Mouse (Mus musculus) testis, postnatal 10 days (tissue): Measurements from ENCODE around the gene Tcl1.
"Not testable (repeated sequence)": the region's sequence is repeated elsewhere in the genome, so short reads cannot be mapped to it uniquely, and the experiment has no call there.

ENCODE experiments used
- DNase-seq: peaks from one replicate; pipeline ENCODE4 v3.0.0; 2021; ENCODE audit warnings: low spot score

Gene Tcl1

DNA sequence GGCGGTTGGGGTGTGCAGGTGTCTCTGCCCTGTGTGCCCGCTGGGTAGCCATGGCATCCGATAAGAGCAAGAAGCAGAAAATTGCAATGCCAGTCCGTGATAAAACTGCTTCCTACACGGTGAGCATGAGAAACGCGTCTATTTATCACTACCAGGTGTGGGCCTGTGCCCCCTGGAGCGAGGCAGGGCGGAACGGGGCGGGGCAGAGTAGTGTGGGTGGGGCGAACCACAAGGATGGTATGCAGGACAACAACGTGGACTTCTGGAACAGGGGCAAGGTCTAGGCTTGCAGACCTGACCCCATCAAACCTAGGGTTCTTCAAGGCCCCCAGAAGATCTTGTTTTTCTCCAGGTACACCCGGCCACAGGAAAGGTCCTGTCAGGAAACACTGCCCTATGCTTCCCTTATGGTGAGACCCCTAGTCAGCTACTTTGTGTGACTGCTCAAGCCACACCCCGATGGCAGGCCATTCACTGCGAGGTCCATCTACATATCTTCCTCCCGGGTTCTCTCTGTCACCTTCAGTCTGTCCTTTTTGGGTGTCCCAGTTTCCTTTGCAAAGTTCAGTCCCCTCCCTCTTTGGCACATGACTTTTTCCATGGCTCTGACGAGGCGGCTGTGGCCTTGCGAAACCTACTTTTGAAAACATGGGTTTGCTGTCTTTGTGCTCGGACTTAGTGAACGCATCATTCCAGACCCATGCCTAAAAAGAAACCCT is at the start of gene Tcl1:
Gene Tcl1 (minus strand): TSS at position 193 of the 719 bp plus-strand sequence.
- no peak for DNase-seq

GRCm38 (mm10) chr12:105271016-105271965 is 48.7 kb upstream of the Tcl1 start:
- no peak for DNase-seq

DNA sequence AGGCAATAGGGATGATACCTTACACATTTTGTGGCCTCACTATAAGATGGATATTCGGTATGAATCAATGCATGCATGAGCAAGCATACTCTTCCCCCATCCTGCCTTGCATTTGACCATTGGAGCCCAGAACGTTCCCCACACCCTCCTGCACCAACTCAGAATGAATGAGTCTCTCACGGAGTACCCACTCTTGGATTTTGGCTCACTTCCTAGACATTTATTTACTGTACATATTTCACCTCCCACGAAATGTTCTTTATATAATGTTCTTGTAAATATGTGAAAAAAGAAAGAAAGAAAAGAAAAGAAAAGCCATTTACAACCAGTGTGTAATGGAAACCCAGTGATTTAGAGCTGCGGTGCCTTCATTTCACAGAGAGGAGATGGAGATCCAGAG is 44.5 kb upstream of the Tcl1 start:
- no peak for DNase-seq

DNA sequence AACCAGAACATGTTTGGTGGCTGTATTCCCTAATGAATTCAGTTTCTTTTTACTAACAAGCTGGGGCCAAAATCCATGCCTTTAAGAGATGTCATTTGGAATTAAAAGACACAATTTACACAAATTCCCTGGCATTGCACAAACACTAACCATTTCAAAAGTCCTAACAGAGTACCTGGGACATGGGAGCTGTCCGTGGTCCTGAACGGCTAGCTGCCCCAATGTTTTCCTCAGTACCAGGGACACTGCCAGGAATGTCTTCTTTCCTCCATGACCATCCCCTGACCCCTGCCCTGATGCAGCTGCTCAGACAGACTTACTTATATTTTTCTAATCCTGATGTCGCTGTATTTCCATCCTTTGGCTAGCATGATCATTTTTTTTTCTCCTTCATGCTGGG is 43.5 kb upstream of the Tcl1 start:
- peak; percentile 76 for DNase-seq

DNA sequence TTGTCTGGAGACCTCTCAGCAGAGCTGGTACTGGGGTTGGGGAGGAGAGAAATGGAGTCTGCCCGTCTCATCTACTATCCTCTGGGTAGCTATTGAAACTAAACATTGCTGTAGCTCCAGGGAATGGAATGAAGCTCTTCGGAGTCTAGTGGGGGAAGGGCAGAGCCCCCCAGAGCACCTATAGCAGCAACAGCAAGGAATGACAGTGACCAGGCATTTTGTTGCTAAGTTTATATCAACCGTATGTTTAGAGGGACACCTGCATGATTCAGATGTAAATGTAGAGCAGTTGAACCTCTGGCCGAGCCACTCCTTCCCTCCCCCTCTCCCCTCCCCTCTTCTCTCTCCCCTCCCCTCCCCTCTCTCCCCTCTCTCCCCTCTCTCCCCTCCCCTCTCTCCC is 36.6 kb upstream of the Tcl1 start:
- DNase-seq = no peak

GRCm38 (mm10) chr12:105258787-105259186 is 36.2 kb upstream of the Tcl1 start:
- DNase-seq = no peak

DNA sequence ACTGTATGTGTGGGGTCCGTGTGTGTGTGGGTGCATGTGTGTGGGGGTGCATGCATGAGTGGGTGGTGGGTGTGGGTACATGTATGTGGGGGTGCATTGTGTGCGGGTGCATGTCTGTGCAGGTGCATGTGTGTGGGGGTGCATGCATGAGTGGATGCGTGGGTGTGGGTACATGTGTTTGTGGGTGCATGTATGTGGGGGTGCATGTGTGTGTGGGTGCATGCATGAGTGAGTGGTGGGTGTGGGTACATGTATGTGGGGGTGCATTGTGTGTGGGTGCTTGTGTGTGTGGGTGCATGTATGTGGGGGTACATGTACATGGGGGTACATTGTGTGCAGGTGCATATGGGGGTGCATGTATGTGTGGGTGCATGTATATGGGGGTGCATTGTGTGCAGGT is 31.2 kb upstream of the Tcl1 start:
- no peak for DNase-seq

GRCm38 (mm10) chr12:105248763-105249233 is 26.2 kb upstream of the Tcl1 start:
- peak; percentile 45 for DNase-seq

DNA sequence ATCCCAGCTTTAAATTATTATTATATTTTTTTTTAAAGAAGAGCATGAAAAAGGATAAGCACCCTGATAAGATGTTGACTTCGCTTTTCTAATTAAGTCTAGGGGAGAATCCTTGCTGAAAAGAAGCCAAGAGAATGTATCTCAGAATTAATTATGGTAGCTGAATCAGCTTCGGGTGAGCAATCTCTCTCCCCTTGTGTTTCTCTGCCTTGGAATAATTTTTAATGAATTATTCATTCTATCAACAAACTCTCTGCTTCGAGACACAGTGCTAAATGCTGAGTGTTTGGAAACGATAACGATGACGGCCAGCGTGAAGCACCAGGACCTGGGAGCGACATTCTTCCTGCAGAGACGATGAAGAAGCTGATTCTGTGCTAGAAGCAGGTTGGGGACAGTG is 16.5 kb upstream of the Tcl1 start:
- DNase-seq = no peak

DNA sequence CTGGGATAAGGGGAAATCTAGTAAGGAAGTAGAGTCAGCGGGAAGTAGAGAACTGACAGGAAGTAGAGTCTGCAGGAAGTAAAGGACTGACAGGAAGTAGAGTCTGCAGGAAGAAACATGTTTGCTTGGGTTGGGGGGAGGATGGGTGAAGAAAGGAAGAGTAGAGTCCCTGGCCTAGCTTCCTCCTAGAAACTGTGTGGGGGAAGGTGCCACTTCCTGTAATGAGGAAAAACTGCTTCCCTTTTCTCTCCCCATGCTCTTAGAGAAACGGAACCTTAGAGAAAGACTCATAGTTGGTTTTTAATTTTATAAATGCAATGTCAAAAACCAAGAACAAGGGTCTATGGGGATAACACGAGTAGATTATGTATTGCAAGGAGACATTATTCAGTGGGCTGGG is 12.5 kb upstream of the Tcl1 start:
- DNase-seq = no peak

- DNase-seq = no peak
Observed at GRCm38 (mm10) chr12:105234362-105234761, 11.8 kb upstream of the Tcl1 start.

- no peak for DNase-seq
Observed at GRCm38 (mm10) chr12:105224621-105225320, 2.2 kb upstream of the Tcl1 start.

- no peak for DNase-seq
Observed at GRCm38 (mm10) chr12:105217101-105217760, 5.4 kb downstream of the Tcl1 start.

GRCm38 (mm10) chr12:105209231-105209630 is 13.4 kb downstream of the Tcl1 start:
- DNase-seq = no peak

DNA sequence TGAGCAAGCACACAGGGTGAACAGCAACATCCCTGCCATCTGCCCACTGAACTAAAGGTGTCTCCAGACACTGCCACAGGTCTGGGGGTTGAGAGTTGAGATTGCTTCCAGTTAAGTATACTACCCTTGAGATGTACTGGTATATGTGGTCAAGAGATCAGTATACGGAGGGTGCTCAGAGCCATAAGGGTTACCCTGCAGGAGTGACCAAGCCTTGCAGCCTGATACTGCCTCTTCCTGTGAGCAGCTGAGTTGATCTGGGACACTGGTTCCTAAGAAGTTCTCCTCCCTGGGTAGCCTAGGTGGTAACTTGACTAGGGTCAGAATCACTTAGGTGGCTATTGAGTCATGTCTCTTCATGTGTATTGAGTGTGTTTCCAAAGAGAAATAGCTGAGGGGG is 14.2 kb downstream of the Tcl1 start:
- no peak for DNase-seq

- DNase-seq = no peak
Observed at GRCm38 (mm10) chr12:105207071-105207470, 15.5 kb downstream of the Tcl1 start.

DNA sequence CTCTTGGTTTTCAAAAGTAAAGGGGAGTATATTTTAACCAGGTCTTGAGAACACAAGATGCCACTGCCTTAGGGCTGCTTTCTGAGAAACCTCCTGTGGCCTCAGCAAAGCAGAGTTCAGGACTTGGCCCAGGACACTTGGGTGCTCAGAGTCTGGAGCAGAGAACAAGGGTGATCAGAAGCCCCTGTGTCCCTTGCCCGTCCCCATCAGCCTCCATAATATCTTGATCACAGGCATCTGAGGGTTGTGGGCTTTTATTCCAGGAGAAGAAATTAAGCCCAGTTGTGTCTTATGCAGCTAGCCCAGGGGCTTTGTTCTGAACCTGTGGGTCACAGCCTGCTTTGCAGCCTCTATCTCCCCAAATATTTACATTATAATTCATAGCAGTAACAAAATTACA is 20.9 kb downstream of the Tcl1 start, which contains the start of gene Tcl1b4:
Gene Tcl1b4 (plus strand): TSS at position 301 of the 400 bp plus-strand sequence.
- not testable (repeated sequence) for DNase-seq

DNA sequence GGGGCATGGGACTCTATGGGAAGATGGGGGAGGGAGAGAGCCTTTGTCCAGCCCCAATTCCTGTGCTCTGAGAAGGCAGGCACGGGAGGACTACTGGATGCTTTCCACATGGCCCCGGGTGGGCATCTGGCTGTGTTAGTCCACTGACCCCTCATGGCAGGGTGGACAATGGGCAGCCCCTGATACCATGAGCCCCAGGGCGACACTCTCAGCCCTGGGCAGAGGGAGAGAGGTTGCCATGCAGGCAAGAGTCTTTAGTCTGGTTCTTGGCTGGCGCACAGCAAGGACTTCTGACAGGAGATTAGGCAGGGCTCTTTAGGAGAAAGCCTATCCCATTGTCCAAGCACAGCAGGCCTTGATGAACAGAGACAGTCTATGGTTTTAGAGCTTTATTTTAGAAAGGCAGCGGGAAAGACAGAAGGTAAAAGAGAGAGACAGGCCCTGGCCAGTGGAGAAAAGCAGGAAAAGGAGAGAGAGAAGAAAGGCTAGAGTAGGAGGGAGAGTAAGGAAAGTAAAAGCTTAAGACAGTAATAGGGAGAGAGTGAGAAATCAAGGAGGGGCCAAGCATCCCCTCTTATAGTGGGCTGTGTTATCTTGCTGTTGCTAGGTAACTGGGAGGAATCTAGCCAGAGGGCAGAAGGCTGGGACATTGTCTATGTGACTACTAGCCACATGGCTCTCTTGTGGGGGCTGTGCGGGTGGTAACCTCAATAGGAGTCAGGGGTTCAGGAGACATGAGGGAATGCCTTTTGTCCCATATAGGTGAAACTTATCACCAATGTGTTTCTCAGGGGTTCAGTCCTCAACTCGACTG is 22.7 kb downstream of the Tcl1 start:
- DNase-seq = not testable (repeated sequence)

GRCm38 (mm10) chr12:105190743-105191142 is 31.9 kb downstream of the Tcl1 start, which contains the start of gene Tcl1b3:
Gene Tcl1b3 (plus strand): TSS chr12:105191043.
- not testable (repeated sequence) for DNase-seq

GRCm38 (mm10) chr12:105188980-105189379 is 33.6 kb downstream of the Tcl1 start:
- DNase-seq = peak; percentile 47
